Mouse (Mus musculus): ENCODE measurements around the gene Psrc1. TPM values are rescaled to one million over a fixed set of nuclear protein-coding genes. Genes with fewer than 3 reads are reported as not detected.

The Psrc1 gene
- polyA plus RNA-seq, 1 experiment from 2014 or later = 76.5 TPM

GRCm38 (mm10) chr3:108423844-108424801 lies 40.5 kb downstream of the Psrc1 start:
- DNase-seq (peak; percentile 78), ATAC-seq (ENCODE audit: insufficient read depth) (peak; percentile 86)
- H3K9ac ChIP-seq = no peak overlapping the region; the same call in 1 of the 2 replicates
- no peaks in the 10 kb centered on the region for H3K27me3 ChIP-seq (ENCODE audit: insufficient read depth, low read length)
- peak overlapping the region; percentile 46 for H3K4me2 ChIP-seq
- H3K27ac ChIP-seq (ENCODE audit: low read depth) = no peak overlapping the region
- 18% methylated on average over 11 of the region's 11 CpGs for WGBS
- TF ChIP-seq CTCF (IDR thresholded peaks at IDR 0.05; ENCODE audit: low read depth) = no peak
- no peaks in the 10 kb centered on the region for H3K9me3 ChIP-seq (ENCODE audit: low read depth, low read length)
- no peak overlapping the region for H3K4me3 ChIP-seq (ENCODE audit: low read depth, low read length)
- H3K4me1 ChIP-seq (ENCODE audit: insufficient read depth) = peaks cover 9% of the 10 kb centered on the region; the same call in 1 of the 2 replicates
- peaks cover 41% of the 10 kb centered on the region for H3K36me3 ChIP-seq (ENCODE audit: insufficient read depth)

DNA sequence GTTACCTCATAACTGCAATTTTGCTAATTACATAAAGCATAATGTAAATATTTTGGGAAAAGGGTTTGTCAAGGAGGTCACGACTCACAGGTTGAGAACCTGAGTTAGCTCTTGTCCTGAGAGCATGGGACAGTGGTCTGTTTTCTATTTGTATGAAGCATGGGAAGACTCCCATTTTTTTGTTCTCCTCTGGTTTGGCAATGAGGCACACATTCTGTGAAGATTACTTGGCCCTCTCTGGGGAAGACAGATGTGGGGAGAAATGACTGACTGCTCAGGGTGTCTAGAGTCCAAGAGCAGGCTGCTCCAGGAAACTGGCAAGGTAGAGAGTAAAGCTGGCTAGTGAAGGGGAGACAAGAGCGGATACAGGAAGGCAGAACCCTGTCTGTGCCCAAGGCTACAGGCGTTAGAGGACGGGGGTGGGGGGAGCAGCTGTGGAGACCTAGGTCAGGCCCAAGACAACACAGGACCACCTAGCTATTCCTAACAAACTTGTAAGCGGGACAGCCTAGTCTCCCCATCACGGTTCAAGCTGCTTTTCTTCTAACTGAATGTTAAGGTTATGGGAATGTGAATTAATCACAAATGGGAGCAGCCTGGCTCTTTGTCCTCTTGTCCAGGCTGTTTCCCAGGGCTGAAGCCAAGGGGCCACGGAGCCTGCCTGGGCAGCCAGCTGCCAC lies 41.4 kb downstream of the Psrc1 start:
- peaks cover 50% of the 10 kb centered on the region for H3K36me3 ChIP-seq (ENCODE audit: insufficient read depth)
- WGBS = 75% methylated on average over 7 of the region's 7 CpGs

DNA sequence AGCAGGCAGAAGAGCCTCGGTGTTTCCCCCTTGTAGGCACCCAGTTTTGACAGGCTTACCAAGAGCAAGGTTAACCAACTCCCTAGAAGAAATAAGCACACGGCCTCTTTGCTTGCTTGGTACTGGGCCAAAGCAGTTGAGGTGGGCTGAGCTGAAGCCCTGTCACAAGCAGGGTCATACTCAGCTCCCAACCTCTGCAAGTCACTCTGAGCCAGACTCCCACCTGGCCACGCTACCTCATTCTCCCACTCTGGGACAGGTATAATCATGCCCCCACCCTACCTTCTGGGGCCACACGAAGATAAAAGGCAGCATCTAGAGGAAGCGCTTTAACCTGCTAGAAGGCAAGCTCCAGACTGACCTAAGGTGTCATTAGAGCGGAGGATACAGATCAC lies 42.0 kb downstream of the Psrc1 start:
- no peak overlapping the region for H3K4me3 ChIP-seq (ENCODE audit: low read depth, low read length)
- H3K9ac ChIP-seq = no peak overlapping the region
- H3K4me2 ChIP-seq = no peak overlapping the region
- no peaks in the 10 kb centered on the region for H3K9me3 ChIP-seq (ENCODE audit: low read depth, low read length)
- DNase-seq (no peak), ATAC-seq (ENCODE audit: insufficient read depth) (no peak)
- peaks cover 52% of the 10 kb centered on the region for H3K36me3 ChIP-seq (ENCODE audit: insufficient read depth)
- H3K27me3 ChIP-seq (ENCODE audit: insufficient read depth, low read length) = no peaks in the 10 kb centered on the region
- H3K27ac ChIP-seq (ENCODE audit: low read depth) = no peak overlapping the region
- peaks cover 9% of the 10 kb centered on the region; the same call in 1 of the 2 replicates for H3K4me1 ChIP-seq (ENCODE audit: insufficient read depth)
- 84% methylated on average over 6 of the region's 6 CpGs for WGBS
- TF ChIP-seq CTCF (IDR thresholded peaks at IDR 0.05; ENCODE audit: low read depth) = no peak

More for the DNA sequence above, 41.4 kb downstream of the Psrc1 start:
- ATAC-seq (ENCODE audit: insufficient read depth) (no peak), DNase-seq (no peak)
- H3K27me3 ChIP-seq (ENCODE audit: insufficient read depth, low read length) = no peaks in the 10 kb centered on the region
- no peak for TF ChIP-seq CTCF (IDR thresholded peaks at IDR 0.05; ENCODE audit: low read depth)
- H3K9ac ChIP-seq = no peak overlapping the region
- no peak overlapping the region for H3K4me3 ChIP-seq (ENCODE audit: low read depth, low read length)
- no peak overlapping the region for H3K27ac ChIP-seq (ENCODE audit: low read depth)
- H3K4me1 ChIP-seq (ENCODE audit: insufficient read depth) = peaks cover 9% of the 10 kb centered on the region; the same call in 1 of the 2 replicates
- H3K4me2 ChIP-seq = no peak overlapping the region
- no peaks in the 10 kb centered on the region for H3K9me3 ChIP-seq (ENCODE audit: low read depth, low read length)

DNA sequence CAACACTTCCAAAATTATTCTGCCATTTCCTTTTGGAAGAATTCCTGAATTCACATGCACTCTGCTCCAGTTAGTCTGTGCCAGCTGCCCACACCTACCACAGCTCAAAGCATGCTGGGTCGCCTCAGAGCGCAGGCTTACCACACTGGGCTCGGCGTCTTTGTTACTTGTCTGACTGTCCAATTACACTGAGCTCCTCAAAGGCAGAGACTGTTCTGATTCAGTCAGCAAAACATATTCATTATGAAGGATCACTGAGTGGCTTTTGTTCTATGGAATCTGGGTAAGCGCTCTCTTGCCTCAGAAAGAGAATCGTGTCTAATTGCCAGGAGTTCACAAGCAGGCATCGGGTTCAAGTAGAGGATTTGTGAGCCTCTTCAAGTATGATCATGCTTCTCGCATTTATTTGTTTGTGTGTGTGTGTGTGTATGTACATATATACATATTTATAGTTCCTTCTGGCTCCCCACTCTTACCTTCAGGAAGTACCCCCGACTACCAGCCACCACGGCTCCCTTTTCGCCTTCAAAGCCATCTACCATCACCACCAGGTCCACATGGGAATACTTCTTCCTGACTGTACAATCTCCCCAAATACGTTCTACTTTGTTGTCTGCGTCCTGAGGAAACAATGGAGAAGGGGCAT lies 49.0 kb downstream of the Psrc1 start:
- peaks cover 88% of the 10 kb centered on the region for H3K36me3 ChIP-seq (ENCODE audit: insufficient read depth)
- H3K9ac ChIP-seq = no peak overlapping the region
- H3K27me3 ChIP-seq (ENCODE audit: insufficient read depth, low read length) = no peaks in the 10 kb centered on the region
- WGBS = 91% methylated on average over 13 of the region's 13 CpGs
- ATAC-seq (ENCODE audit: insufficient read depth) = no peak
- H3K4me3 ChIP-seq (ENCODE audit: low read depth, low read length) = no peak overlapping the region
- no peak for DNase-seq
- no peaks in the 10 kb centered on the region for H3K9me3 ChIP-seq (ENCODE audit: low read depth, low read length)
- H3K27ac ChIP-seq (ENCODE audit: low read depth) = no peak overlapping the region
- no peaks in the 10 kb centered on the region for H3K4me1 ChIP-seq (ENCODE audit: insufficient read depth)
- no peak for TF ChIP-seq CTCF (IDR thresholded peaks at IDR 0.05; ENCODE audit: low read depth)
- no peak overlapping the region for H3K4me2 ChIP-seq

GRCm38 (mm10) chr3:108433188-108433880 lies 49.7 kb downstream of the Psrc1 start:
- no peak overlapping the region for H3K9ac ChIP-seq
- H3K9me3 ChIP-seq (ENCODE audit: low read depth, low read length) = no peaks in the 10 kb centered on the region
- H3K27me3 ChIP-seq (ENCODE audit: insufficient read depth, low read length) = no peaks in the 10 kb centered on the region
- no peak overlapping the region for H3K4me2 ChIP-seq
- peaks cover 81% of the 10 kb centered on the region for H3K36me3 ChIP-seq (ENCODE audit: insufficient read depth)
- no peak for ATAC-seq (ENCODE audit: insufficient read depth)
- 59% methylated on average over 18 of the region's 18 CpGs for WGBS
- H3K4me3 ChIP-seq (ENCODE audit: low read depth, low read length) = no peak overlapping the region
- no peaks in the 10 kb centered on the region for H3K4me1 ChIP-seq (ENCODE audit: insufficient read depth)
- TF ChIP-seq CTCF (IDR thresholded peaks at IDR 0.05; ENCODE audit: low read depth) = no peak
- no peak overlapping the region for H3K27ac ChIP-seq (ENCODE audit: low read depth)
- no peak for DNase-seq

- no peaks in the 10 kb centered on the region for H3K9me3 ChIP-seq (ENCODE audit: low read depth, low read length)
- H3K36me3 ChIP-seq (ENCODE audit: insufficient read depth) = peaks cover 74% of the 10 kb centered on the region
- WGBS = 65% methylated on average over 19 of the region's 19 CpGs
- ATAC-seq (ENCODE audit: insufficient read depth) (no peak), DNase-seq (no peak)
- H3K4me3 ChIP-seq (ENCODE audit: low read depth, low read length) = no peak overlapping the region
- H3K4me1 ChIP-seq (ENCODE audit: insufficient read depth) = no peaks in the 10 kb centered on the region
- no peak for TF ChIP-seq CTCF (IDR thresholded peaks at IDR 0.05; ENCODE audit: low read depth)
- no peak overlapping the region for H3K27ac ChIP-seq (ENCODE audit: low read depth)
- no peaks in the 10 kb centered on the region for H3K27me3 ChIP-seq (ENCODE audit: insufficient read depth, low read length)
- no peak overlapping the region for H3K4me2 ChIP-seq
- no peak overlapping the region for H3K9ac ChIP-seq
Observed at GRCm38 (mm10) chr3:108433881-108434495, 50.3 kb downstream of the Psrc1 start.
